Mouse (Mus musculus): ENCODE measurements around the gene Vldlr. TPM values are rescaled to one million over a fixed set of nuclear protein-coding genes. Genes with fewer than 3 reads are reported as not detected.

The Vldlr gene
- 14.2 and 17.3 TPM in 2 replicates for polyA plus RNA-seq (2015; fragmentation: Nextera tagmentation; extraction: Ambion mirVana)

DNA sequence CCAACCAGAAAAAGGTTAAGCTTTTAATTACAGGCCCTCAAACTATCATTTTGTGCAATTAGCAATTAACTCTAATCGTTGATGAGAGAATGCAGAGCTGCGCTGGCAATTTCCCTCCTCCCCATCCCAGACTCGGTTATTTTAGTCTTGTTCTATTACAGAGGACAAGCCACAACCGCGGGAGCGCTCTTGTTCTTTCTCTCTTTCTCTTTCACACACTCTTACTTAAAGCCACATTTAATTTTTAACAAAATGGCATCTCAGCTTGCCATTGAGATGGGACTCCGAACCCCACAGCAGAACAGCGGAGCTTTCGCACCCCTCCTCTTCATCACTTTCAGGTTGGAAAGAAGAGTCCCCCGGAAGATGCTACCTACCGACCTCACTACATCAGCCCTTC, at the start of gene Vldlr:
TSS of gene Vldlr (plus strand) at position 167 of the 400 bp plus-strand sequence.
- peak within 1 kb of the TSS; percentile 83 for H3K27ac ChIP-seq
- peaks cover 20% of the 10 kb centered on the region for H3K4me1 ChIP-seq
- 2% methylated on average over 11 of the region's 11 CpGs for WGBS
- H3K4me2 ChIP-seq, result peak within 1 kb of the TSS; percentile 94
- ATAC-seq (ENCODE audit: insufficient number of reproducible peaks, insufficient read depth, low FRiP score, low TSS enrichment, low read depth), result no peak
- peaks cover 16% of the 10 kb centered on the region for H3K27me3 ChIP-seq
- no peaks in the 10 kb centered on the region for H3K9me3 ChIP-seq
- no peaks in the 10 kb centered on the region for H3K36me3 ChIP-seq
- H3K4me3 ChIP-seq, result peak within 1 kb of the TSS; percentile 61
- H3K9ac ChIP-seq, result peak within 1 kb of the TSS; percentile 75

DNA sequence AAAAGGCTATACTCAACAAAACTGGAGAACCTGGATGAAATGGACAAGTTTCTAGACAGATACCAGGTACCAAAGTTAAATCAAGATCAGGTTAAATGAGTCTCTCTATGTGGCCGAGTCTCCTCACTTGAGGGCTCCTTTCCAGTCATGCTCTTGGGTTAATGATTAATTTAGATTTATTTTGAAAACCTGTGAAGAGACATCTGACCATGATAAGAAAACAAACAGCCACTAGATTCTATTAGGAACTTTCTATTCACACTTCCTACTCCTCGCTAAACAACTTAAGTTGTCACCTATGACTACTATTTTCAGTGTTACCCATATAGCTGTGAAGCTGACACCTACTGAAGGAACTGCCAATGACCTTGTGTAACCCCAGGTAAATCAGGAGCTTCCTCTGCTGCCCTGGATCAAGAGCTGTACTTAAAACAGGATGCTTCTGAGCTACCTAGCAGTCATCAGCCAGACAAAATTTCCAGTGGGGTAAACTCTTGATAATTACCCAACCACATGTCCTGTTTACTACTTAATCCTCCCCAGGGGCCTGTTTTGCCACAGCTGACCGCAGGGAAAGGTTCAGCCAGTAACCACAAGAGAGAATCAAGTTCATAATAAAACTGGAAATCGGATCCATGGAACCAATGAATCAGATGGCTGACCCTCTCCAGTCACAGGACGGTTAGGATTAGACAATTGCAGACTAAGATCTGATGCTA, 48.5 kb upstream of the Vldlr start:
- Histone ChIP-seq H3K36me3 (no peaks in the 10 kb centered on the region), H3K4me1 (0 out of 2 replicates have a peak, but pooled peaks cover 3% of the 10 kb centered on the region), H3K9ac (no peak overlapping the region), H3K9me3 (no peaks in the 10 kb centered on the region), H3K27me3 (no peaks in the 10 kb centered on the region), H3K27ac (no peak overlapping the region), H3K4me3 (no peak overlapping the region), H3K4me2 (no peak overlapping the region)
- ATAC-seq (ENCODE audit: insufficient number of reproducible peaks, insufficient read depth, low FRiP score, low TSS enrichment, low read depth), result no peak
- WGBS, result 62% methylated on average over 5 of the region's 5 CpGs

DNA sequence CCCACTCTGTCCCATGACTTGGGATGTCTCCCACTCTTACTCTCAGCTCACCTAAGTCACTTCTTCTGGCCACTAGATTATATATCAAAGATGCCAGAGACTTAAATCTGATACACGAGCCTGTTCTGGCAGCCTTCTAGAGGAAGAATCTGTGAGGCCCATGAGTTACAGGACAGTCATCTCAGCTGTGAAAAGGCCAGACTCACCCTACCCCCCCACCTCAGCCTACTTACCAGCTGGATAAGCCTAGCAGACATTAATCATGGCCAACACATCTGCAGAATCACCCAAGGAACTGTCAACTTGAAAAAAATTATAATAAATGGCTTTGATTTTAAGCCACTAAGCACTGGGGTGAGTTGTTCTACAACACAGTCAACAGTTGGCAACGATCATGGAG, 42.4 kb upstream of the Vldlr start:
- no peak overlapping the region for H3K4me2 ChIP-seq
- H3K9me3 ChIP-seq, result no peaks in the 10 kb centered on the region
- no peaks in the 10 kb centered on the region for H3K27me3 ChIP-seq
- no peak overlapping the region for H3K27ac ChIP-seq
- H3K9ac ChIP-seq, result no peak overlapping the region
- H3K4me3 ChIP-seq, result no peak overlapping the region
- WGBS, result 81% methylated on average over 2 of the region's 2 CpGs
- H3K4me1 ChIP-seq, result no peaks in the 10 kb centered on the region
- no peaks in the 10 kb centered on the region for H3K36me3 ChIP-seq
- no peak for ATAC-seq (ENCODE audit: insufficient number of reproducible peaks, insufficient read depth, low FRiP score, low TSS enrichment, low read depth)

DNA sequence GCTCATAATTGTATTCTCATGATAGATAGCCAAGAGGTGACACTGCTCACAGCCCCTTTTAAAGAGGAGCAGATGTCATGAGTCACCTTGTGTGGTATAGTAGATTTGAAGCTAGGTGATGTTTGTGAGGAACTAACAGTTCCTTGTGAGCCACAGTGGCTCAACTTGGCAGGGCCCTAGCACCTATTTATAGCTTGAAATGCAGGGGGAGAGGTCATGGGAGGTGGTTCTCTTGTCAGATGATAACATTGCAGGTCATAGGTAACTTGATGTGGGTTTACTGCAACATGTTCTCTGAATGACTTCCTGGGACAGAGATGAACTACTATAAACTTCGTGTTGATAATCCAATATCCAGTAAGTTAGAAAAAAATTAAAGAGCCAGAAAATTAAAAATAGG, 40.7 kb upstream of the Vldlr start:
- no peaks in the 10 kb centered on the region for H3K4me1 ChIP-seq
- 90% methylated on average over 1 of the region's 1 CpGs for WGBS
- no peaks in the 10 kb centered on the region for H3K27me3 ChIP-seq
- no peak overlapping the region for H3K9ac ChIP-seq
- no peaks in the 10 kb centered on the region for H3K9me3 ChIP-seq
- H3K4me2 ChIP-seq, result no peak overlapping the region
- no peak overlapping the region for H3K4me3 ChIP-seq
- H3K27ac ChIP-seq, result no peak overlapping the region
- no peak for ATAC-seq (ENCODE audit: insufficient number of reproducible peaks, insufficient read depth, low FRiP score, low TSS enrichment, low read depth)
- no peaks in the 10 kb centered on the region for H3K36me3 ChIP-seq

DNA sequence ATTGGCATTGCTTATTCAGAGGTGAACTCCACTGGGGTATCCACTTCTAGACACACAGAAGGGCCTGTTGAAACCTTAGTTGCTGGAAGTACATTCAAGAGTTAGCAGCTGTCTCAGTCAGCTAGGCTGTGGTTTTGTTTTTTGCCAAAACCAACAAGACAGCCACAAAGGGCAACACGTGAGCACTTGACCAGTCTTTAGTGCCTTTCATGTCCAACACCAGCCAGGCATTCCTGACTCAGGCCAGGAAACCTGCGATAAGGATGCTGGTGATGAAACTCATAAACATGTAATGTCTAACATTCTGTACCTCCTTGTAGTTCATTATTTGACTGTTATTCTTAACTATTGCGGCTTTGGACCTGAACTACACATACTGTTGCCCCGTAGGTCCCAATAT, 39.7 kb upstream of the Vldlr start:
- no peaks in the 10 kb centered on the region for H3K9me3 ChIP-seq
- no peak overlapping the region for H3K27ac ChIP-seq
- no peak overlapping the region for H3K9ac ChIP-seq
- no peak overlapping the region for H3K4me2 ChIP-seq
- H3K36me3 ChIP-seq, result no peaks in the 10 kb centered on the region
- no peak for ATAC-seq (ENCODE audit: insufficient number of reproducible peaks, insufficient read depth, low FRiP score, low TSS enrichment, low read depth)
- H3K27me3 ChIP-seq, result no peaks in the 10 kb centered on the region
- WGBS, result 90% methylated on average over 4 of the region's 4 CpGs
- no peaks in the 10 kb centered on the region for H3K4me1 ChIP-seq
- H3K4me3 ChIP-seq, result no peak overlapping the region

DNA sequence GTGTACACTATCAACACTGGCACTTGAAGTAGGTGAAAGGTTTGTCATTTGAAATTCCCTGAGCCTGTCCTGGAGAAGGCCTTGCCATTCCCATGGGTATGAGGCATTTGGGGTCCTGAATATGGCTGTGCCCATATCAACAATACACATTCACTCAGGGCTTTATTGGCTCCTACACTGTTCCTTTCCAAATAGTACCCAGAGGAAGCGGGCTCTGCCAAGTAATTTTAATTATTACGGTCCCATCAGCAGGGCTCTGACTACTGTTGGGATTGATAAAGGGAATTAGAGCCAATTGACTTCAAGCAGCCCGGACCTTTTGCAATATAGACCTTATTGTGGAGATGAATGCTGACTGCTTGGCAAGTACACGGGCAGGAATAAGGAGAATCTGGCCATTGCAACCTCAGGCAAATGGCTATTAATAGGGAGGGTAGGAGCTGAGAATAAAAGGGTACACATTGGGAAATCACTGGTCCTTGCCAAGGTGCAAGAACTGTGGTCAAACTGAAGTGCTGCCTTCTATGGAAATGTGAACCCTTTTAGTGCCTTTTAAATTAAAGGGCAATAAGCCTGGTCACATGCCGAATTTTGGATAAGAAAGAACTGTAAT, 38.0 kb upstream of the Vldlr start:
- Histone ChIP-seq H3K4me2 (no peak overlapping the region), H3K9me3 (no peaks in the 10 kb centered on the region), H3K4me1 (no peaks in the 10 kb centered on the region), H3K27ac (no peak overlapping the region), H3K36me3 (no peaks in the 10 kb centered on the region), H3K27me3 (no peaks in the 10 kb centered on the region), H3K4me3 (no peak overlapping the region), H3K9ac (no peak overlapping the region)
- no peak for ATAC-seq (ENCODE audit: insufficient number of reproducible peaks, insufficient read depth, low FRiP score, low TSS enrichment, low read depth)
- 86% methylated on average over 5 of the region's 5 CpGs for WGBS

DNA sequence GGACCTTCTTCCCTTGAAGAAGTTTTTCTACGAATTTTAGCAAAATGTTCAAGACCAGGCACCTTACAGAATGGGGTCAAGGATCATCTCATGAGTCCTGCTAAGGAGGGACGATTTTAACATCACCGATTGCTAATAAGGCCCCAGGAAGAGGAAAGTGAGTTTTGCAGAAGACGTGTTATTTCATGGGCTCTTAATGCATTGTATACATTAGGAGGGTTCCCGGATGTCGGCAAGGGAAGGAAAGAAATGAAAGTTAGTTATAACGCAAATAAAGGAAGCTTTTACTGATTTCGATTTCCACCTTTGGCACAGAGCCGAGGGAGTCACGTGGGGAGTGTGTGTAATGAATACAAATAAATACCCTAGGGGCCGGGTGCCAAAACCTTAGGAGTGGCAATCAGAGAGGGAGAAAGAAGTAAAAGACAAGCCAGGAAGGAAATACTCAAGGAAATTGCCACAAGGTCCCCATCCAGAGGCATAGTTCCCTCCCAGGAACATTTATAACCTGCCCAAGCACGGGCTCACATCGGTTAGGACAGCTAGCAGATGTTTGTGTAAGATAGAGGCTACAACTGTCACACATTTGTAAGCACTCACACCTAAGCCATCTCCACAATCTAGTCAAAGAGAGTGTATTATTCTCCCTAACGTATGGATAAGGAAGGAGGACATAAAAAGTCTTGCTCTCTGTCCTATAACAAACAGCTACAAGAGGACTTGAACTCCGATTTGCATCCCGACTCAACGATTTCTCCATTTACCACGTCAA, 35.7 kb upstream of the Vldlr start:
- H3K4me1 ChIP-seq, result 0 out of 2 replicates have a peak, but pooled peaks cover 3% of the 10 kb centered on the region
- 65% methylated on average over 18 of the region's 18 CpGs for WGBS
- no peak for ATAC-seq (ENCODE audit: insufficient number of reproducible peaks, insufficient read depth, low FRiP score, low TSS enrichment, low read depth)
- H3K27me3 ChIP-seq, result no peaks in the 10 kb centered on the region
- H3K9me3 ChIP-seq, result no peaks in the 10 kb centered on the region
- no peak overlapping the region for H3K9ac ChIP-seq
- no peaks in the 10 kb centered on the region for H3K36me3 ChIP-seq
- no peak overlapping the region for H3K4me3 ChIP-seq
- no peak overlapping the region for H3K27ac ChIP-seq
- H3K4me2 ChIP-seq, result no peak overlapping the region

DNA sequence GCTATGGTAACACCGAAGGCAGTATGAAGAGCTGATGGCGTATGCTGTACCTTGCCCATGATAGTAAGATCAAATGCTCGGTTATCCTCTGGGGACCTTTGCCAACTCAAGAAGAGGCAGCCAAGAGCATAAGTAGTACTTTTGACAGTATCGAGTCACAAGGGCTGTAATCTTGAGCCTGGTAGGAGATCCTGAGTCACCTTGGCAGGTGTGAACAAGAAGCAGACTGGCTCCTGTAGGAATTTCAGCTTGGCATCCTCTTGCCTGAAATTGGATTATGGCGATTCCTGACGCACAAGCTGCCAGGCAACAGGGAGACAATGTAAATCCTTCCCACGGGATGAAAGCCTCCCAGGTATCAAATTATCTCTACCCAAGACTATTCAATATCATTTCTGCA, 32.8 kb upstream of the Vldlr start:
- 89% methylated on average over 7 of the region's 7 CpGs for WGBS
- no peaks in the 10 kb centered on the region for H3K27me3 ChIP-seq
- H3K36me3 ChIP-seq, result no peaks in the 10 kb centered on the region
- no peak overlapping the region for H3K9ac ChIP-seq
- H3K4me3 ChIP-seq, result no peak overlapping the region
- H3K4me1 ChIP-seq, result 0 out of 2 replicates have a peak, but pooled peaks cover 3% of the 10 kb centered on the region
- no peak overlapping the region for H3K27ac ChIP-seq
- no peak for ATAC-seq (ENCODE audit: insufficient number of reproducible peaks, insufficient read depth, low FRiP score, low TSS enrichment, low read depth)
- H3K4me2 ChIP-seq, result no peak overlapping the region
- no peaks in the 10 kb centered on the region for H3K9me3 ChIP-seq

DNA sequence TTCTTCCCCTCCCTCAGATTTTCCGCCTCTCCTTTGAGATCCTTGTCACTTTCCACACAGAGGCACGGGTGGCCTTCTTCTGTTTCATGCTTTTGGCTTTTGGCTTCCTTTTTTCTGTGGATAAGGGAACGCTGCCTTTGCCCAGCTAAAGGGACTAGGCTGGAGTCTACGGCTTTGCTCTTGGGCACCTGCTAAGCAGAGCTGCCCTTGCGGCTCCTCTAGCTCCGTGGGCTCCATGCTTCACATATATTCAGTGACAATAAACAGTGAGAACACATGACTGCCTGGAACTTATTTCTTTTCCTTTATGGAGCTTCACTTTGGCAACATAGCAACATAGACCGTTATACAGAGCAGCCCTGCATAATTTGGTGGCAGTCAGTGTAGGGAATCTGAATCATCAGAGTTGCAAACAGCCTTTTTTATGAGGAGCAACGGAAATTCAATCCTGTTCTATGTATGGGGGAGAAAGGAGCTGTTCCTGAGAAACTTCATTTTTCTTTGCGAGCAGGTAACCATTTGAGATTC, 12.5 kb upstream of the Vldlr start:
- Histone ChIP-seq H3K4me1 (no peaks in the 10 kb centered on the region), H3K36me3 (no peaks in the 10 kb centered on the region), H3K9ac (no peak overlapping the region), H3K27me3 (no peaks in the 10 kb centered on the region), H3K4me2 (no peak overlapping the region), H3K4me3 (no peak overlapping the region), H3K27ac (no peak overlapping the region), H3K9me3 (no peaks in the 10 kb centered on the region)
- no peak for ATAC-seq (ENCODE audit: insufficient number of reproducible peaks, insufficient read depth, low FRiP score, low TSS enrichment, low read depth)
- WGBS, result 66% methylated on average over 9 of the region's 9 CpGs

DNA sequence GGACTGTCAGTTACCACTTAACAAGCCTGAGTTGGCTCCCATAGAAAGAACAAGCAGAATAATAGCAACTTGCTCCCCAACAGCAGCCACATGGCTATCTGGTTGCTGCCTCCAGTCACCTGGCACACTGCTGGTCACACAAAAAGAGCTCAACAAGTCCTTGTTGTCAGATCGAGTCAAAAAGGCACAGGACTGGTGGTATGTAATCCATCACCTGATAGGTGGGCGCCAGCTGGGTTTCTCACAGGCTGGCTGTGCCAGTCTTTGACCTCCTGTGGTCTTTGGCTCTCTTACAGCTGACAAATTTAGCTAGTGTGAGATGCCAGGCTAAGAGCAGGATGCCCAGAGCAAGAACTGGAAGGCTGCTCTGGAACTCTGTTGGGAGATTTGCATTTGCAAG, 5.3 kb upstream of the Vldlr start:
- no peaks in the 10 kb centered on the region for H3K9me3 ChIP-seq
- WGBS, result 75% methylated on average over 2 of the region's 2 CpGs
- peaks cover 2% of the 10 kb centered on the region; the same call in 1 of the 2 replicates for H3K4me1 ChIP-seq
- H3K27ac ChIP-seq, result no peak overlapping the region
- no peaks in the 10 kb centered on the region for H3K36me3 ChIP-seq
- H3K4me3 ChIP-seq, result no peak overlapping the region
- no peak overlapping the region for H3K9ac ChIP-seq
- no peak for ATAC-seq (ENCODE audit: insufficient number of reproducible peaks, insufficient read depth, low FRiP score, low TSS enrichment, low read depth)
- H3K4me2 ChIP-seq, result no peak overlapping the region
- H3K27me3 ChIP-seq, result peaks cover 14% of the 10 kb centered on the region

DNA sequence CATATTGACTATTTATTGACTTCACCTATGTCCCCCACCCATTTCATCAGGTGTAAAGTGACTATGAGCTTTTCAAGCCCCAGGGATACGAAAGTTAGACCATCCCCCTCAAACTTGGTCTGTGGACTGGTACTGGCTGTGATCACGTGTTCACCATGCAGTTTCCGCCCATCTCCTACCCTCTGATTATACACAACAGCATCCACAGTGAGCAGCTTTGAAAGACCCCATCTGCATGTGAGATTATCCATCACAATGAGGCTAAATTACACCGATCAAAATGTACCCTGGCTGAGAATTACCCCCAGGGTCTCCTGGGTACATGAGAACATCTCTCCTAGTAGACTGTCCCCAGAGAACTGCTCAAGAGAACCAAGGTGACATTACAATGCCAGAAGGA, 688 bp upstream of the Vldlr start:
- 55% methylated on average over 4 of the region's 4 CpGs for WGBS
- no peaks in the 10 kb centered on the region for H3K9me3 ChIP-seq
- ATAC-seq (ENCODE audit: insufficient number of reproducible peaks, insufficient read depth, low FRiP score, low TSS enrichment, low read depth), result no peak
- peak overlapping the region; percentile 94; the same call in 1 of the 2 replicates for H3K4me2 ChIP-seq
- H3K9ac ChIP-seq, result no peak overlapping the region
- no peak overlapping the region for H3K27ac ChIP-seq
- H3K4me1 ChIP-seq, result peaks cover 20% of the 10 kb centered on the region
- H3K4me3 ChIP-seq, result no peak overlapping the region
- H3K36me3 ChIP-seq, result no peaks in the 10 kb centered on the region
- H3K27me3 ChIP-seq, result peaks cover 16% of the 10 kb centered on the region
